In the genomic region with DNA sequence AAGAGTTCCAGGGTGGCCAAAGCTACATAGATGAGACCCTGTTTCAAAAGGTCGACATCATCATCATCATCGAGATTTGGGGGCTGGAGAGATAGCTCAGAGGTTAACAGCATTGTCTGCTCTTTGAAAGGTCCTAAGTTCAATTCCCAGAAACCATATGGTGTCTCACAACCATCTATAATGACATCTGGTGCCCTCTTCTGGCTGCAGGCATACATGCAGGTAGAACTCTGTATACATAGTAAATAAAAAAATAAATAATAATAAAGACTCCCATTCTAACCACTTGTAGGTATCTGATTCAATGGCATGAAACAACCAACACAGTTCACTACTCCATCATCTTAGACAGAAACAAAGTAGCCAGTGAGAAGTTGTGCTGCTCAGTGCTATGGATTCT, we compare ENCODE assay signal across 17 mouse cellular contexts. TPM values are rescaled to one million over a fixed set of nuclear protein-coding genes. Genes with fewer than 3 reads are reported as not detected.
A peak's percentile ranks its signal among the peaks of the same experiment; 100 is the strongest.
DNase-seq lines count a peak whose midpoint lies in the region; ATAC-seq and TF ChIP-seq lines count a peak whose summit lies in the region.
"Had no signal": no experiment of that assay in that cellular context is flagged by ENCODE, and none has a peak within 500 bp of the region (broad histone marks: within the 10 kb centered on the region; RNA-seq: fewer than 3 reads in every experiment).

No protein-coding gene starts in this region.

- no peak overlapping the region for H3K4me2 ChIP-seq in forebrain, postnatal 0 days (ENCODE audit: low read depth)
- H3K4me2 ChIP-seq in forebrain, embryonic 11.5 days (ENCODE audit: low read depth, low read length, severe bottlenecking), result no peak overlapping the region
- H3K4me2 ChIP-seq in liver, embryonic 14.5 days (ENCODE audit: low read depth), result no peak overlapping the region
- H3K4me2 ChIP-seq in liver, embryonic 12.5 days, result no peak overlapping the region
- H3K4me2 ChIP-seq: heart, embryonic 12.5 days; hindbrain, embryonic 13.5 days; limb, embryonic 13.5 days had no signal

- no peaks in the 10 kb centered on the region for H3K36me3 ChIP-seq in forebrain, postnatal 0 days (ENCODE audit: insufficient read depth)
- H3K36me3 ChIP-seq in forebrain, embryonic 11.5 days (ENCODE audit: control insufficient read depth, insufficient read depth, low read length), result no peaks in the 10 kb centered on the region
- no peaks in the 10 kb centered on the region for H3K36me3 ChIP-seq in liver, embryonic 14.5 days (replicated peaks; ENCODE audit: control insufficient read depth, insufficient read depth, low read depth)
- no peaks in the 10 kb centered on the region for H3K36me3 ChIP-seq in liver, embryonic 12.5 days
- H3K36me3 ChIP-seq: heart, embryonic 12.5 days; hindbrain, embryonic 13.5 days; limb, embryonic 13.5 days had no signal

- H3K4me1 ChIP-seq in forebrain, postnatal 0 days (ENCODE audit: insufficient read depth), result no peaks in the 10 kb centered on the region
- no peaks in the 10 kb centered on the region for H3K4me1 ChIP-seq in forebrain, embryonic 11.5 days (replicated peaks; ENCODE audit: control insufficient read depth, insufficient read depth, low read length)
- 0 out of 4 replicates have a peak, but pooled peaks cover 0 to 2% of the 10 kb centered on the region in 2 experiments for H3K4me1 ChIP-seq in liver, embryonic 14.5 days (replicated peaks; ENCODE audit: control insufficient read depth in 2 of 2, insufficient read depth in 2 of 2, low read length in 1 of 2)
- peaks cover 6% of the 10 kb centered on the region for H3K4me1 ChIP-seq in liver, embryonic 12.5 days
- H3K4me1 ChIP-seq: hindbrain, embryonic 13.5 days; limb, embryonic 13.5 days had no signal

- TF ChIP-seq CTCF in forebrain, postnatal 0 days (IDR thresholded peaks at IDR 0.05; ENCODE audit: low read depth), result peak; percentile 41
- peak; percentile 61 for TF ChIP-seq CTCF in liver, embryonic 14.5 days (IDR thresholded peaks at IDR 0.05; ENCODE audit: low read depth)

- no peaks in the 10 kb centered on the region for H3K27me3 ChIP-seq in forebrain, postnatal 0 days (ENCODE audit: insufficient read depth, low read length)
- no peaks in the 10 kb centered on the region for H3K27me3 ChIP-seq in forebrain, embryonic 11.5 days (ENCODE audit: control insufficient read depth, insufficient read depth, low read length)
- H3K27me3 ChIP-seq in liver, embryonic 14.5 days (ENCODE audit: control insufficient read depth, insufficient read depth, low read length), result no peaks in the 10 kb centered on the region
- peaks cover under 1% of the 10 kb centered on the region; the same call in 1 of the 2 replicates for H3K27me3 ChIP-seq in liver, embryonic 12.5 days (replicated peaks)
- H3K27me3 ChIP-seq: heart, embryonic 12.5 days; hindbrain, embryonic 13.5 days; limb, embryonic 13.5 days had no signal

- TF ChIP-seq EP300 in liver, embryonic 14.5 days (IDR thresholded peaks at IDR 0.05; ENCODE audit: low read depth), result no peak

- H3K27ac ChIP-seq in forebrain, postnatal 0 days (ENCODE audit: low read depth, low read length), result no peak overlapping the region
- no peak overlapping the region for H3K27ac ChIP-seq in forebrain, embryonic 11.5 days (ENCODE audit: low read depth, low read length)
- H3K27ac ChIP-seq in liver, embryonic 14.5 days, result no peak overlapping the region
- H3K27ac ChIP-seq in liver, embryonic 12.5 days, result no peak overlapping the region
- H3K27ac ChIP-seq: hindbrain, embryonic 13.5 days; limb, embryonic 13.5 days; macrophage had no signal

- 49% methylated on average over 2 of the region's 2 CpGs for WGBS in forebrain, postnatal 0 days
- 50% methylated on average over 2 of the region's 2 CpGs for WGBS in forebrain, embryonic 11.5 days
- WGBS in liver, embryonic 14.5 days (ENCODE audit: insufficient replicate concordance), result 13% methylated on average over 2 of the region's 2 CpGs
- 18% methylated on average over 2 of the region's 2 CpGs for WGBS in liver, embryonic 12.5 days (ENCODE audit: insufficient replicate concordance)

- H3K4me3 ChIP-seq in forebrain, postnatal 0 days (ENCODE audit: low read depth, low read length), result no peak overlapping the region
- no peak overlapping the region for H3K4me3 ChIP-seq in forebrain, embryonic 11.5 days (ENCODE audit: low read depth, low read length)
- no peak overlapping the region for H3K4me3 ChIP-seq in liver, embryonic 14.5 days (ENCODE audit: insufficient read depth in 1 of 2, low read depth in 2 of 2, low read length in 2 of 2)
- H3K4me3 ChIP-seq in liver, embryonic 12.5 days, result no peak overlapping the region
- H3K4me3 ChIP-seq: heart, embryonic 12.5 days; hindbrain, embryonic 13.5 days; limb, embryonic 13.5 days had no signal

- no peak overlapping the region for H3K9ac ChIP-seq in forebrain, postnatal 0 days
- H3K9ac ChIP-seq in forebrain, embryonic 11.5 days (ENCODE audit: low read length), result no peak overlapping the region
- no peak overlapping the region for H3K9ac ChIP-seq in liver, embryonic 14.5 days (replicated peaks)
- no peak overlapping the region for H3K9ac ChIP-seq in liver, embryonic 12.5 days
- H3K9ac ChIP-seq: heart, embryonic 12.5 days; hindbrain, embryonic 13.5 days; limb, embryonic 13.5 days had no signal

- DNase-seq in forebrain, postnatal 0 days, result no peak
- DNase-seq in forebrain, embryonic 11.5 days (ENCODE audit: low spot score), result no peak
- no peak for DNase-seq in liver, embryonic 14.5 days (ENCODE audit: low read depth in 3 of 3, low spot score in 3 of 3)
- DNase-seq in CD4-positive, CD25-positive, alpha-beta regulatory T cell, adult 2 months (ENCODE audit: low read depth, low spot score), result peak; percentile 66
- peak; percentile 66 for DNase-seq in induced T-regulatory cell, adult 2 months (ENCODE audit: low read depth)
- no peak for DNase-seq in layer of hippocampus, adult 18-20 months (ENCODE audit: low spot score in 2 of 2)
- DNase-seq: cerebellum, adult 8-10 months had no signal

- H3K9me3 ChIP-seq in forebrain, postnatal 0 days (ENCODE audit: low read length), result no peaks in the 10 kb centered on the region
- H3K9me3 ChIP-seq in forebrain, embryonic 11.5 days (ENCODE audit: control insufficient read depth, low read length), result no peaks in the 10 kb centered on the region
- no peaks in the 10 kb centered on the region for H3K9me3 ChIP-seq in liver, embryonic 14.5 days (ENCODE audit: control insufficient read depth, low read length)
- H3K9me3 ChIP-seq in liver, embryonic 12.5 days (replicated peaks), result no peaks in the 10 kb centered on the region
- H3K9me3 ChIP-seq: heart, embryonic 12.5 days; hindbrain, embryonic 13.5 days; limb, embryonic 13.5 days had no signal

- no peak for ATAC-seq in forebrain, postnatal 0 days
- no peak for ATAC-seq in forebrain, embryonic 11.5 days (replicated peaks; ENCODE audit: low FRiP score)
- ATAC-seq in liver, embryonic 14.5 days (ENCODE audit: insufficient read depth), result no peak
- no peak for ATAC-seq in liver, embryonic 12.5 days
- no peak for ATAC-seq in megakaryocyte, adult 5-6 weeks (ENCODE audit: poor library complexity, severe bottlenecking)

RNA-seq across cellular contexts. Expression of gene Nrarp, which starts 23.6 kb away (rescaled TPM):
- 38.2 and 40.0 TPM in 2 replicates for total RNA-seq in forebrain, postnatal 0 days (2014; rRNA removed)
- polyA plus RNA-seq in forebrain, postnatal 0 days (2015; fragmentation: Nextera tagmentation; extraction: Ambion mirVana), result 17.0 and 17.8 TPM in 2 replicates
- 63.6 and 72.1 TPM in 2 replicates for polyA plus RNA-seq in forebrain, embryonic 11.5 days (2014; fragmentation: Nextera tagmentation; extraction: Ambion mirVana)
- 3.7 and 3.9 TPM in 2 replicates for polyA plus RNA-seq in liver, embryonic 14.5 days (2012; rRNA removed)
- polyA plus RNA-seq in liver, embryonic 14.5 days (2014; fragmentation: Nextera tagmentation; extraction: Ambion mirVana), result 1.8 and 1.9 TPM in 2 replicates
- 5.9 and 6.2 TPM in 2 replicates for polyA plus RNA-seq in liver, embryonic 12.5 days (2016; fragmentation: Nextera tagmentation; extraction: Ambion mirVana)
- total RNA-seq in megakaryocyte, adult 5-6 weeks (2015), result 1.1 TPM in 1 of 2 replicates, not detected in the other
- total RNA-seq in megakaryocyte, adult 5-6 weeks (2017), result 0.22 and 0.28 TPM in 2 replicates
- 10 to 100 TPM; 19.5 to 21.0 TPM for total RNA-seq in layer of hippocampus, adult 18-20 months (2021)
- polyA plus RNA-seq: macrophage had no signal

RNA-seq across cellular contexts. Expression of gene Tor4a, which starts 39.7 kb away (rescaled TPM):
- 1.7 and 3.3 TPM in 2 replicates for total RNA-seq in forebrain, postnatal 0 days (2014; rRNA removed)
- 0.92 and 1.2 TPM in 2 replicates for polyA plus RNA-seq in forebrain, postnatal 0 days (2015; fragmentation: Nextera tagmentation; extraction: Ambion mirVana)
- 1.3 and 1.5 TPM in 2 replicates for polyA plus RNA-seq in forebrain, embryonic 11.5 days (2014; fragmentation: Nextera tagmentation; extraction: Ambion mirVana)
- 3.7 and 4.1 TPM in 2 replicates for polyA plus RNA-seq in liver, embryonic 14.5 days (2012; rRNA removed)
- 4.9 and 5.7 TPM in 2 replicates for polyA plus RNA-seq in liver, embryonic 14.5 days (2014; fragmentation: Nextera tagmentation; extraction: Ambion mirVana)
- polyA plus RNA-seq in liver, embryonic 12.5 days (2016; fragmentation: Nextera tagmentation; extraction: Ambion mirVana), result 7.2 and 7.4 TPM in 2 replicates
- total RNA-seq in megakaryocyte, adult 5-6 weeks (2015), result 17.4 and 19.7 TPM in 2 replicates
- total RNA-seq in megakaryocyte, adult 5-6 weeks (2017), result 25.1 and 29.6 TPM in 2 replicates
- total RNA-seq in layer of hippocampus, adult 18-20 months (2021), result 1 to 10 TPM; 1.9 to 2.3 TPM

RNA-seq across cellular contexts. Expression of gene Nelfb, which starts 54.3 kb away (rescaled TPM):
- total RNA-seq in forebrain, postnatal 0 days (2014; rRNA removed), result 94.6 and 115 TPM in 2 replicates
- polyA plus RNA-seq in forebrain, postnatal 0 days (2015; fragmentation: Nextera tagmentation; extraction: Ambion mirVana), result 57.1 and 76.1 TPM in 2 replicates
- polyA plus RNA-seq in forebrain, embryonic 11.5 days (2014; fragmentation: Nextera tagmentation; extraction: Ambion mirVana), result 110 TPM in 2 replicates
- polyA plus RNA-seq in liver, embryonic 14.5 days (2012; rRNA removed), result 18.7 and 21.3 TPM in 2 replicates
- 23.7 and 27.3 TPM in 2 replicates for polyA plus RNA-seq in liver, embryonic 14.5 days (2014; fragmentation: Nextera tagmentation; extraction: Ambion mirVana)
- polyA plus RNA-seq in liver, embryonic 12.5 days (2016; fragmentation: Nextera tagmentation; extraction: Ambion mirVana), result 56.7 and 61.5 TPM in 2 replicates
- total RNA-seq in megakaryocyte, adult 5-6 weeks (2015), result 21.4 and 23.8 TPM in 2 replicates
- total RNA-seq in megakaryocyte, adult 5-6 weeks (2017), result 30.1 and 36.5 TPM in 2 replicates
- 10 to 100 TPM; 56.7 to 60.0 TPM for total RNA-seq in layer of hippocampus, adult 18-20 months (2021)

RNA-seq across cellular contexts. Expression of gene Stpg3, which starts 57.4 kb away (rescaled TPM):
- total RNA-seq in forebrain, postnatal 0 days (2014; rRNA removed), result not detected in 2 replicates
- not detected in 2 replicates for polyA plus RNA-seq in forebrain, postnatal 0 days (2015; fragmentation: Nextera tagmentation; extraction: Ambion mirVana)
- not detected in 2 replicates for polyA plus RNA-seq in forebrain, embryonic 11.5 days (2014; fragmentation: Nextera tagmentation; extraction: Ambion mirVana)
- not detected in 2 replicates for polyA plus RNA-seq in liver, embryonic 14.5 days (2012; rRNA removed)
- not detected in 2 replicates for polyA plus RNA-seq in liver, embryonic 14.5 days (2014; fragmentation: Nextera tagmentation; extraction: Ambion mirVana)
- not detected in 2 replicates for polyA plus RNA-seq in liver, embryonic 12.5 days (2016; fragmentation: Nextera tagmentation; extraction: Ambion mirVana)
- not detected in 2 replicates for total RNA-seq in megakaryocyte, adult 5-6 weeks (2015)
- not detected in 2 replicates for total RNA-seq in megakaryocyte, adult 5-6 weeks (2017)
- under 1 TPM; 0.18 to 0.25 TPM for total RNA-seq in layer of hippocampus, adult 18-20 months (2021)
- total RNA-seq: gastrocnemius, adult 18-20 months; neutrophil, adult 5-6 weeks had no signal
- polyA plus RNA-seq: activated CD4-positive, CD25-positive, alpha-beta regulatory T cell, adult 4 months; embryonic facial prominence, embryonic 11.5 days; heart, embryonic 12.5 days; hindbrain, embryonic 13.5 days; macrophage had no signal

Comparison
In these comparisons a context has a peak if more than half of its experiments do, and no peak if none do; other contexts are left out.
1. DNase-seq: peak in CD4-positive, CD25-positive, alpha-beta regulatory T cell, adult 2 months (single experiment) and induced T-regulatory cell, adult 2 months (single experiment); none in forebrain, postnatal 0 days (single experiment), forebrain, embryonic 11.5 days (single experiment), liver, embryonic 14.5 days (0 of 3) and layer of hippocampus, adult 18-20 months (0 of 2).